Mouse (Mus musculus) cortical plate, adult 2 months (tissue): ENCODE data around the gene Uvrag.

Experiments
- CTCF ChIP-seq: fragments of 200-500 bp; IDR thresholded peaks from 2 replicates; pipeline ENCODE4 v1.5.1; 2011; ENCODE audit warnings: mild to moderate bottlenecking, control low read depth, low read length; ENCODE audit not compliant: insufficient read depth; ENCODE audit errors: extremely low read depth
- POLR2A ChIP-seq: fragments of 200-500 bp; IDR thresholded peaks from 2 replicates; pipeline ENCODE4 v1.6.1; 2011; ENCODE audit warnings: mild to moderate bottlenecking, low read length, control low read depth; ENCODE audit not compliant: insufficient read depth; ENCODE audit errors: extremely low read depth

DNA sequence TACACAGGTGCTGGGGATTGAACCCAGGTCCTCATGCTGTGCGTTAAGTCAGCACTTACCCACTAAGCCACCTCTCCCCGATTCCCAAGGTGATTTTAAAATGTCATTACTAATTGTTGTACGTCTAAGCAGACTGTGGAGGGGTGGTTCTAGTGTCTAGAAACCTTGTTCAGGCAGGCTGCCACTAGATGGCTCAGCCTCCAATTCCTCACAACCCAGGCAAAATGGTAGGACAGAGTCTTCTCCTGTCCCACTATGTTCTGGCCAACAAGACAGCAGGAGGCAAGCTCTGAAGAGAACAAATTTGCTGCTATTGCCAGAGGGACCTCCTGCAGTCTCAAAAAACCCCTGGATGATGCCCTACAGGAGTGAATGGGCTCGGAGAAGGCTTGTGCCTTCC lies 259.1 kb downstream of the Uvrag start:
- TF ChIP-seq CTCF = peak; percentile 46
- TF ChIP-seq POLR2A = no peak
